Mouse (Mus musculus) B cell, adult 62 days (primary cell): ENCODE results near the gene Gpatch4. TPM values are rescaled to one million over a fixed set of nuclear protein-coding genes. Genes with fewer than 3 reads are reported as not detected.

Source experiments
- total RNA-seq: library from RNA; stranded (reverse); gene quantifications from 4 replicates; pipeline ENCODE4 v1.2.4, GENCODE M21; 2023

Gpatch4 gene
- 10.8 to 17.6 TPM (median 14.2 TPM) in 4 replicates for total RNA-seq

GRCm38 (mm10) chr3:88042661-88043421 is at the start of gene Gpatch4:
TSS of gene Gpatch4 (plus strand) at chr3:88043108.

GRCm38 (mm10) chr3:88000181-88000580 is 42.7 kb upstream of the Gpatch4 start, which contains the start of gene Bcan:
TSS of gene Bcan (minus strand) at chr3:88000230.

GRCm38 (mm10) chr3:88027434-88028186 is 15.3 kb upstream of the Gpatch4 start, which contains the start of gene Hapln2:
TSS of gene Hapln2 (minus strand) at chr3:88027583.

GRCm38 (mm10) chr3:88057902-88058696 is 15.2 kb downstream of the Gpatch4 start, which contains the start of gene Naxe:
TSS of gene Naxe (minus strand) at chr3:88058495.

GRCm38 (mm10) chr3:88078204-88078603 is 35.3 kb downstream of the Gpatch4 start, which contains the start of gene Ttc24:
TSS of gene Ttc24 (minus strand) at chr3:88078304.

GRCm38 (mm10) chr3:88081345-88082223 is 38.7 kb downstream of the Gpatch4 start, which contains the start of gene Iqgap3:
TSS of gene Iqgap3 (plus strand) at chr3:88081971.

Other genes with a start within 250 kb of the Gpatch4 start
- gene Ntrk1, start 247.9 kb upstream of the Gpatch4 start, total RNA-seq, result not detected in 4 replicates
- gene Insrr, start 246.2 kb upstream of the Gpatch4 start, total RNA-seq, result 0.21 to 0.24 TPM in 2 of 4 replicates, not detected in the others
- 21.5 to 26.1 TPM (median 23.9 TPM) in 4 replicates for gene Pear1, start 218.8 kb upstream of the Gpatch4 start, total RNA-seq
- gene Sh2d2a, start 196.4 kb upstream of the Gpatch4 start, total RNA-seq, result 25.2 to 31.8 TPM (median 27.6 TPM) in 4 replicates
- gene Prcc, start 157.5 kb upstream of the Gpatch4 start, total RNA-seq, result 53.9 to 58.5 TPM (median 54.9 TPM) in 4 replicates
- 64.9 to 76.1 TPM (median 71.6 TPM) in 4 replicates for gene Hdgf, start 136.8 kb upstream of the Gpatch4 start, total RNA-seq
- gene Mrpl24, start 123.6 kb upstream of the Gpatch4 start, total RNA-seq, result 124 to 137 TPM (median 134 TPM) in 4 replicates
- gene Isg20l2, start 112.8 kb upstream of the Gpatch4 start, total RNA-seq, result 62.5 to 66.0 TPM (median 64.2 TPM) in 4 replicates
- 28.2 to 36.3 TPM (median 31.4 TPM) in 4 replicates for gene Rrnad1, start 112.4 kb upstream of the Gpatch4 start, total RNA-seq
- 0.63 to 2.6 TPM (median 1.7 TPM) in 4 replicates for gene Crabp2, start 94.4 kb upstream of the Gpatch4 start, total RNA-seq
- gene Nes, start 72.0 kb upstream of the Gpatch4 start, total RNA-seq, result not detected in 4 replicates
- gene Bcan, start 42.9 kb upstream of the Gpatch4 start, total RNA-seq, result not detected in 4 replicates
- gene Hapln2, start 15.5 kb upstream of the Gpatch4 start, total RNA-seq, result not detected in 4 replicates
- 23.2 to 29.5 TPM (median 26.4 TPM) in 4 replicates for gene Naxe, start 15.4 kb downstream of the Gpatch4 start, total RNA-seq
- not detected in 4 replicates for gene Ttc24, start 35.2 kb downstream of the Gpatch4 start, total RNA-seq
- gene Iqgap3, start 38.9 kb downstream of the Gpatch4 start, total RNA-seq, result 0.15 to 0.55 TPM (median 0.42 TPM) in 4 replicates
- gene Mef2d, start 99.3 kb downstream of the Gpatch4 start, total RNA-seq, result 410 to 458 TPM (median 445 TPM) in 4 replicates
- gene Rhbg, start 211.6 kb downstream of the Gpatch4 start, total RNA-seq, result not detected in 4 replicates
- 0.63 TPM in 1 of 4 replicates, not detected in the others for gene Gm38392, start 244.1 kb downstream of the Gpatch4 start, total RNA-seq